ENCODE assay signal across 8 mouse cellular contexts in the genomic region with DNA sequence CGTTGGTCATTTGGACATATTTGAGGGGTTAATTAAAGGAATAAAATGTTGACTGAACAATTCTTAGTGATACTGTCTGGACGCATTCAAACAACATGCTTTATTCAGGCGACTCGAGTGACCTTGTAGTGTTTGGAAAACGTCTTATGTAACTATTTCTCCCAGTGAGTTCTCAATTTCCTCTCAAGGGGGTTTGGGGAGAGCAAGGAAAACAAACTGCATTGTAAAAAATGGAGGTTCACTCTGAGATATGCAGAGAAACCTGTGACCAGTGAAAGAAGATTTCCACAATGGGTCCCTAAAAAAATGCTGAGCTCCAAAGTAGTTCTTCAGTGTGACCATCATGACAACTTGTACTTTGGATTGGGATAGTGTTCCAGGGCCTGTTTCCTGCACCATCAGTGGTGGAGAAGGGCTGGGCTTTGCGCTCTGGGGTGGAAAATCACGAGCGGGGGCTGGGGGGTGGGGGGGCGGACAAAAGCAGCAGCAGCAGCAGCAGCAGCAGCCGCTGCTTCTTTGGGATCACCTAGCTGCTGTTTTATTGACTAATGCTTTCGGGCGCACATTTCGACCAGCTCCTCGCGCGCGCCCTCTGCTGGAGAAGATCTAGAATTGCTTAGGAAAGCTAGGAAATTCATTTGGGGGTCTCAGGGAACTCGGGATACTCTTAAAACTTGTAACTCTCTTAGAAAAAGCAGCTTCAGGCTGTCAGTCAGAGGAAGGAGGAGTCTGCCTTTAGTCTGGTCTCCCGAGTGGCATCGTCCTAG.
DNase-seq lines count a peak whose midpoint lies in the region; ATAC-seq and TF ChIP-seq lines count a peak whose summit lies in the region.

No protein-coding gene starts in this region.

- 0 out of 2 replicates have a peak, but pooled peaks cover 4% of the 10 kb centered on the region for H3K9me3 ChIP-seq in E14TG2a.4 (ENCODE audit: low read length)
- no peaks in the 10 kb centered on the region for H3K9me3 ChIP-seq in heart, embryonic 14.5 days (ENCODE audit: control insufficient read depth, low read length)

- H3K27ac ChIP-seq in heart, embryonic 14.5 days (replicated peaks in 1 of 2; ENCODE audit: control insufficient read depth in 1 of 2, insufficient read depth in 1 of 2, low read depth in 2 of 2, low read length in 2 of 2): peak overlapping the region in 1 of 2 experiments; percentile 44; a peak in 1 of 4 replicates

- peak; percentile 36 to 60 for DNase-seq in adrenal gland, adult 18-20 months (ENCODE audit: low spot score in 2 of 2)
- DNase-seq in embryo, embryonic 11.5 days (ENCODE audit: low read depth, low spot score): peak; percentile 39
- DNase-seq in kidney, postnatal 25 days: peak; percentile 51 to 61
- DNase-seq in lung, postnatal 14 days: peak; percentile 68
- DNase-seq in retina, embryonic 14.5 days (ENCODE audit: low spot score): peak; percentile 80

- H3K4me1 ChIP-seq in E14TG2a.4 (replicated peaks; ENCODE audit: low read depth, low read length): peaks cover 9% of the 10 kb centered on the region
- H3K4me1 ChIP-seq in heart, embryonic 14.5 days (ENCODE audit: control insufficient read depth in 2 of 2, insufficient read depth in 2 of 2, low read length in 2 of 2): no peaks in the 10 kb centered on the region

- peak overlapping the region; percentile 32; the same call in 1 of the 2 replicates for H3K4me3 ChIP-seq in E14TG2a.4 (replicated peaks; ENCODE audit: low read length)
- peak overlapping the region in 1 of 2 experiments; percentile 29; a peak in 1 of 4 replicates for H3K4me3 ChIP-seq in heart, embryonic 14.5 days (ENCODE audit: control insufficient read depth in 1 of 2, insufficient read depth in 1 of 2, low read depth in 1 of 2, low read length in 2 of 2)

- H3K27me3 ChIP-seq in E14TG2a.4 (ENCODE audit: insufficient read depth, low read length): no peaks in the 10 kb centered on the region
- no peaks in the 10 kb centered on the region for H3K27me3 ChIP-seq in heart, embryonic 14.5 days (ENCODE audit: control insufficient read depth, insufficient read depth, low read length)

- TF ChIP-seq CTCF in E14TG2a.4 (conservative IDR thresholded peaks at IDR 0.05; ENCODE audit: low read length): peak; percentile 74

- peak overlapping the region; percentile 66 for H3K4me2 ChIP-seq in heart, embryonic 14.5 days (ENCODE audit: low read length)

- no peak for ATAC-seq in heart, embryonic 14.5 days (ENCODE audit: insufficient number of reproducible peaks, insufficient read depth, low FRiP score, low read depth)
- no peak for ATAC-seq in activated CD4-positive, CD25-positive, alpha-beta regulatory T cell, adult 4 months

- WGBS in heart, embryonic 14.5 days: 7% methylated on average over 20 of the region's 20 CpGs

- H3K9ac ChIP-seq in heart, embryonic 14.5 days (ENCODE audit: low read length): peak overlapping the region; percentile 50; the same call in 1 of the 2 replicates

- H3K36me3 ChIP-seq in E14TG2a.4 (ENCODE audit: insufficient read depth, low read length): no peaks in the 10 kb centered on the region
- H3K36me3 ChIP-seq in heart, embryonic 14.5 days (ENCODE audit: control insufficient read depth, insufficient read depth, low read length): no peaks in the 10 kb centered on the region
